Mouse (Mus musculus): ENCODE results near the gene Olfr149. TPM values are rescaled to one million over a fixed set of nuclear protein-coding genes. Genes with fewer than 3 reads are reported as not detected.

The Olfr149 gene
- polyA plus RNA-seq, 1 experiment from 2014 or later, result not detected

DNA sequence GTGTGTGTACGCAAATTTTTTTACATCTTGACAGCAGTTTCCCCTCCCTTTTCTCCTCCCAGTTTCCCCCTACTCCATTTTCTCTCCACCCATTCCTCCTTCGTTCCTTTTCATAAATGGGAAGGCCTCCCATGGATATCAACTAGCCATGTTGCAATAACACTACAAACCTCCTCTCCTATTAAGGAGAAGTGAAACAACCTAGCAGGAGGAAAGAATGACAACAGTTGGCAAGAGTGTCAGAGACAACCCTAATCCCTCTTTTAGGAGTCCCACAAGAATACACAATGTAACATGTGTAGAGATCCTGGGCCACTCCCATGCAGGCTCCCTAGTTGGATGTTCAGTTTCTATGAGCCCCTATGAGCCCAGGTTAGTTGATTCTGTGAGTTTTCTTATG, 32.1 kb downstream of the Olfr149 start:
- no peak for ATAC-seq (ENCODE audit: low read depth)
- WGBS, result 71% methylated on average over 2 of the region's 2 CpGs
- H3K4me2 ChIP-seq (ENCODE audit: low read depth, low read length), result no peak overlapping the region
- no peaks in the 10 kb centered on the region for H3K4me1 ChIP-seq (replicated peaks; ENCODE audit: control insufficient read depth, insufficient read depth, low read length)
- H3K9me3 ChIP-seq (ENCODE audit: control insufficient read depth, low read length), result no peaks in the 10 kb centered on the region
- no peak overlapping the region for H3K9ac ChIP-seq (ENCODE audit: low read length)
- H3K36me3 ChIP-seq (ENCODE audit: control insufficient read depth, insufficient read depth, low read length), result no peaks in the 10 kb centered on the region
- no peak overlapping the region for H3K27ac ChIP-seq (ENCODE audit: low read length)
- H3K27me3 ChIP-seq (ENCODE audit: control insufficient read depth, insufficient read depth, low read depth, low read length), result no peaks in the 10 kb centered on the region
- no peak overlapping the region for H3K4me3 ChIP-seq (ENCODE audit: low read length)

DNA sequence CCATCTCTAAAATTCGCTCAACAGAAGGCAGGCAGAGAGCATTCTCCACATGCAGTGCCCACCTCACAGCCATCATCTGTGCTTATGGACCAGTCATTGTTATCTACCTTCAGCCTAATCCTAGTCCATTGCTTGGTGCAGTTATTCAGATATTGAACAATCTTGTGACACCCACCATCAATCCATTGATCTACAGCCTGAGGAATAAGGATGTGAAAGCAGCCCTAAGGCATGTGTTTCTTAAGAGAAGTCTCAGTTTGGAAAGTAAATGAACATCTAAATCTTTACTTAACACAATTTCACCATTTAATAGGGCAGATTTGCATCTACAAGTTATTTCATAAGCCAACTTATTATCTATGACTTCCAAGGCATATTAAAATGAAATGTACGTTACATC, 37.2 kb downstream of the Olfr149 start:
- H3K4me1 ChIP-seq (replicated peaks; ENCODE audit: control insufficient read depth, insufficient read depth, low read length), result no peaks in the 10 kb centered on the region
- ATAC-seq (ENCODE audit: low read depth), result no peak
- no peak overlapping the region for H3K4me2 ChIP-seq (ENCODE audit: low read depth, low read length)
- no peaks in the 10 kb centered on the region for H3K27me3 ChIP-seq (ENCODE audit: control insufficient read depth, insufficient read depth, low read depth, low read length)
- WGBS, result 55% methylated on average over 2 of the region's 2 CpGs
- no peaks in the 10 kb centered on the region for H3K9me3 ChIP-seq (ENCODE audit: control insufficient read depth, low read length)
- no peak overlapping the region for H3K9ac ChIP-seq (ENCODE audit: low read length)
- no peaks in the 10 kb centered on the region for H3K36me3 ChIP-seq (ENCODE audit: control insufficient read depth, insufficient read depth, low read length)
- no peak overlapping the region for H3K27ac ChIP-seq (ENCODE audit: low read length)
- H3K4me3 ChIP-seq (ENCODE audit: low read length), result no peak overlapping the region

DNA sequence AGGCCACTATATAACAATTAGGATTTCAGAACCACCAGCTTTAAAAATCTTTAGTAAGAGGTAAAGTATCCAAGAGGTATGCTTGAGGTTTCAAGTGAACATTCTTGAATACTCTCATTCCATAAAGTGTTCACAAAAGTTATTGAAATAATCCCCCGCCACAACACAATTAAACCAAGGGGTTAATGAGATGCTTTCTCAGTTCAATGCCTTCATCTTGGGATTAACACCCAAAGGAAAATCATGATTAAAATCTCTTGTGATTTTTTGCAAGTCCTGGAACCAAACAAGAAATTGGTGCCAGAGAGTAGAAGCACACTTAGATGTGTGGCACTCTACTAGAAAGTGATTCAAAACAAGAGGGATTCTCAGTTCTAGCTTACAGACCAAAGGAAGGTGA, 40.0 kb downstream of the Olfr149 start, which contains the start of gene Olfr963:
Olfr963 (plus strand) TSS at position 301 of the 400 bp plus-strand sequence.
- no peaks in the 10 kb centered on the region for H3K9me3 ChIP-seq (ENCODE audit: control insufficient read depth, low read length)
- H3K27me3 ChIP-seq (ENCODE audit: control insufficient read depth, insufficient read depth, low read depth, low read length), result no peaks in the 10 kb centered on the region
- H3K27ac ChIP-seq (ENCODE audit: low read length), result no peak within 1 kb of the TSS
- ATAC-seq (ENCODE audit: low read depth), result no peak
- whole genome bisulfite sequencing, result 86% methylated on average over 1 of the region's 1 CpGs
- no peaks in the 10 kb centered on the region for H3K36me3 ChIP-seq (ENCODE audit: control insufficient read depth, insufficient read depth, low read length)
- H3K9ac ChIP-seq (ENCODE audit: low read length), result no peak within 1 kb of the TSS
- H3K4me2 ChIP-seq (ENCODE audit: low read depth, low read length), result no peak within 1 kb of the TSS
- no peak within 1 kb of the TSS for H3K4me3 ChIP-seq (ENCODE audit: low read length)
- no peaks in the 10 kb centered on the region for H3K4me1 ChIP-seq (replicated peaks; ENCODE audit: control insufficient read depth, insufficient read depth, low read length)

DNA sequence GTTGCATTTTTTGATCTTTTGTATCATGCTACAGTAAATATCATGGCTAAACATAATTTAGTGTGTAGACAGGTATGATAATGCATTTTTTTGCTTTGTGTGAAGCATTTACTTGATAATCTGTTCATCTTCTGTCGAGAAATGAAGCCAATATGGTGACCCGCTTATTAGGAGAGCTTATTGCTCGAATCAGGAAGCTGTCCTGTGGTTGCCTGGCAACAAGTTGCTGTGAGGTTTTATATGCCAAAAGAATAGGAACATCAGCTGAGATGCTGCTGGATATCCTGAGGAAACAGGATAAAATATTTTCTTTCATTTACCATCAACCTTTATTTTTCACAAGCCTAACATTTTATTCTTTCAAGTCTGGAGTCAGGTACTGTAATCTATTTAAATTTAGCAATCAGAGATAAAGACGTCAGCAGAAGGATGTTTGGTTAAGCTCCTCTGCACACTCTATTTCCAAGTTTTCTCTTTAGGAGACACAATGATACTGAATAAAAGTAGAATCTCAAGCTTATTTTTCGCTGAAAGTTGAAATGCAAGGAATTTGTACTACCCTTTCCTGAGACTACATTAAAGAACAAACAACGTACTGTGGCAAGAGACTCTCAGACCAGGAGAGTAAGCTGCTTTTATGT, 52.0 kb downstream of the Olfr149 start:
- no peak for ATAC-seq (ENCODE audit: low read depth)
- WGBS, result 61% methylated on average over 6 of the region's 6 CpGs

More for the DNA sequence above, 52.0 kb downstream of the Olfr149 start:
- Histone ChIP-seq H3K27me3 (ENCODE audit: control insufficient read depth, insufficient read depth, low read depth, low read length) (no peaks in the 10 kb centered on the region), H3K36me3 (ENCODE audit: control insufficient read depth, insufficient read depth, low read length) (no peaks in the 10 kb centered on the region), H3K4me3 (ENCODE audit: low read length) (no peak overlapping the region), H3K27ac (ENCODE audit: low read length) (no peak overlapping the region), H3K4me1 (replicated peaks; ENCODE audit: control insufficient read depth, insufficient read depth, low read length) (no peaks in the 10 kb centered on the region), H3K9me3 (ENCODE audit: control insufficient read depth, low read length) (no peaks in the 10 kb centered on the region), H3K4me2 (ENCODE audit: low read depth, low read length) (no peak overlapping the region), H3K9ac (ENCODE audit: low read length) (no peak overlapping the region)

Other genes with a start within 250 kb of the Olfr149 start
- gene Olfr955, start 235.2 kb downstream of the Olfr149 start, polyA plus RNA-seq (2015; fragmentation: Nextera tagmentation; extraction: Ambion mirVana), result not detected in 2 replicates
- not detected in 2 replicates for gene Olfr44, start 213.1 kb downstream of the Olfr149 start, polyA plus RNA-seq (2015; fragmentation: Nextera tagmentation; extraction: Ambion mirVana)
- gene Olfr957, start 191.3 kb downstream of the Olfr149 start, polyA plus RNA-seq (2015; fragmentation: Nextera tagmentation; extraction: Ambion mirVana), result not detected in 2 replicates
- gene Olfr958, start 153.1 kb downstream of the Olfr149 start, polyA plus RNA-seq (2015; fragmentation: Nextera tagmentation; extraction: Ambion mirVana), result not detected in 2 replicates
- not detected in 2 replicates for gene Olfr959, start 131.5 kb downstream of the Olfr149 start, polyA plus RNA-seq (2015; fragmentation: Nextera tagmentation; extraction: Ambion mirVana)
- gene AW551984, start 102.7 kb downstream of the Olfr149 start, polyA plus RNA-seq (2015; fragmentation: Nextera tagmentation; extraction: Ambion mirVana), result 7.8 and 9.6 TPM in 2 replicates
- gene Olfr148, start 96.5 kb downstream of the Olfr149 start, polyA plus RNA-seq (2015; fragmentation: Nextera tagmentation; extraction: Ambion mirVana), result not detected in 2 replicates
- not detected in 2 replicates for gene Olfr960, start 85.7 kb downstream of the Olfr149 start, polyA plus RNA-seq (2015; fragmentation: Nextera tagmentation; extraction: Ambion mirVana)
- not detected in 2 replicates for gene Olfr961, start 62.0 kb downstream of the Olfr149 start, polyA plus RNA-seq (2015; fragmentation: Nextera tagmentation; extraction: Ambion mirVana)
- gene Olfr963, start 39.9 kb downstream of the Olfr149 start, polyA plus RNA-seq (2015; fragmentation: Nextera tagmentation; extraction: Ambion mirVana), result not detected in 2 replicates
- not detected in 2 replicates for gene Olfr965, start 4.2 kb upstream of the Olfr149 start, polyA plus RNA-seq (2015; fragmentation: Nextera tagmentation; extraction: Ambion mirVana)
- gene Olfr150, start 23.9 kb upstream of the Olfr149 start, polyA plus RNA-seq (2015; fragmentation: Nextera tagmentation; extraction: Ambion mirVana), result not detected in 2 replicates
- gene Olfr967, start 39.1 kb upstream of the Olfr149 start, polyA plus RNA-seq (2015; fragmentation: Nextera tagmentation; extraction: Ambion mirVana), result not detected in 2 replicates
- not detected in 2 replicates for gene Olfr968, start 76.1 kb upstream of the Olfr149 start, polyA plus RNA-seq (2015; fragmentation: Nextera tagmentation; extraction: Ambion mirVana)
- not detected in 2 replicates for gene Olfr969, start 83.8 kb upstream of the Olfr149 start, polyA plus RNA-seq (2015; fragmentation: Nextera tagmentation; extraction: Ambion mirVana)
- gene Olfr970, start 101.7 kb upstream of the Olfr149 start, polyA plus RNA-seq (2015; fragmentation: Nextera tagmentation; extraction: Ambion mirVana), result not detected in 2 replicates
- not detected in 2 replicates for gene Olfr971, start 129.8 kb upstream of the Olfr149 start, polyA plus RNA-seq (2015; fragmentation: Nextera tagmentation; extraction: Ambion mirVana)
- gene Olfr972, start 159.3 kb upstream of the Olfr149 start, polyA plus RNA-seq (2015; fragmentation: Nextera tagmentation; extraction: Ambion mirVana), result not detected in 2 replicates
- gene Olfr229, start 200.2 kb upstream of the Olfr149 start, polyA plus RNA-seq (2015; fragmentation: Nextera tagmentation; extraction: Ambion mirVana), result not detected in 2 replicates
- gene Olfr974, start 230.4 kb upstream of the Olfr149 start, polyA plus RNA-seq (2015; fragmentation: Nextera tagmentation; extraction: Ambion mirVana), result not detected in 2 replicates
- not detected in 2 replicates for gene Olfr975, start 244.9 kb upstream of the Olfr149 start, polyA plus RNA-seq (2015; fragmentation: Nextera tagmentation; extraction: Ambion mirVana)

Measured in lung, embryonic 16.5 days (tissue).